Mouse (Mus musculus): ENCODE results near the gene Pkd1. TPM values are rescaled to one million over a fixed set of nuclear protein-coding genes. Genes with fewer than 3 reads are reported as not detected.
A peak's percentile ranks its signal among the peaks of the same experiment; 100 is the strongest.

The Pkd1 gene
- polyA plus RNA-seq, 1 experiment from 2014 or later = 20.1 TPM

DNA sequence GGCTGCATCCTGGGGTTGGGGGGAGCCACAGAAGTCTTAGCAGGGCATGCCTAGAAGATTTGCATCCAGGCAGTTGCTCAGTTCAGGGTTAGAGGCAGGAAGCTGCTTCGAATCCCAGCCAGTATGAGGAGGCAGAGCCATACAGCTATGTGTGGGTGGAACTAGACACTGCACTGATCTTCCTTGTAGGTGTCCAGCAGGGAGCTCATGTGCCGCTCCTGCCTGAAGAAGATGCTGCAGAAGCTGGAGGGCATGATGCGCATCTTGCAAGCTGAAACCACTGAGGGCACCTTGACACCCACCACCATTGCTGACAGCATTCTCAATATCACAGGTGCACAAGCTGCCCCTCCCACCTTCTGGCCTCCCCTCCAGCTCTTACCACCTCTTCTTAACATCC, 29.9 kb downstream of the Pkd1 start:
- H3K4me3 ChIP-seq = no peak overlapping the region
- H3K9ac ChIP-seq = no peak overlapping the region
- WGBS = 97% methylated on average over 3 of the region's 3 CpGs
- no peak for ATAC-seq (ENCODE audit: low FRiP score)
- no peaks in the 10 kb centered on the region for H3K27me3 ChIP-seq
- no peak overlapping the region for H3K4me2 ChIP-seq
- no peaks in the 10 kb centered on the region for H3K4me1 ChIP-seq (replicated peaks)
- no peak overlapping the region for H3K27ac ChIP-seq
- peaks cover 97% of the 10 kb centered on the region for H3K36me3 ChIP-seq
- no peaks in the 10 kb centered on the region for H3K9me3 ChIP-seq

DNA sequence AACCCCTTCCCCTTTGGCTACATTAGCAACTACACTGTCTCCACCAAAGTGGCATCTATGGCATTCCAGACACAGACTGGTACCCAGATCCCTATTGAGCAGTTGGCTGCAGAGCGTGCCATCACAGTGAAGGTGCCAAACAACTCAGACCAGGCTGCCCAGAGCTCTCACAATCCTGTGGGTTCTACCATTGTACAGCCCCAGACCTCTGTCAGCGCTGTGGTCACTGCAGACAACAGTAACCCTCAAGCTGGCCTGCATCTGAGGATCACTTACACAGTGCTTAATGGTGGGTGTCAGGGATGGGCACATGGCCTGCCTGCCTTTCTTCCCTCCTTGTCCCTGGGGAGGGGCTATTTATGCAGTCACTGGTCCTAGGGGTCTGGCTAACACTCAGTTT, 30.7 kb downstream of the Pkd1 start:
- ATAC-seq (ENCODE audit: low FRiP score) = no peak
- no peak overlapping the region for H3K4me2 ChIP-seq
- no peaks in the 10 kb centered on the region for H3K4me1 ChIP-seq (replicated peaks)
- H3K36me3 ChIP-seq = peaks cover 96% of the 10 kb centered on the region
- WGBS = 98% methylated on average over 2 of the region's 2 CpGs
- no peak overlapping the region for H3K27ac ChIP-seq
- H3K9ac ChIP-seq = no peak overlapping the region
- no peak overlapping the region for H3K4me3 ChIP-seq
- H3K9me3 ChIP-seq = no peaks in the 10 kb centered on the region
- no peaks in the 10 kb centered on the region for H3K27me3 ChIP-seq

- Histone ChIP-seq H3K4me3 (no peak overlapping the region), H3K36me3 (peaks cover 91% of the 10 kb centered on the region), H3K4me2 (no peak overlapping the region), H3K27ac (no peak overlapping the region), H3K9ac (no peak overlapping the region), H3K9me3 (no peaks in the 10 kb centered on the region), H3K27me3 (no peaks in the 10 kb centered on the region), H3K4me1 (replicated peaks) (no peaks in the 10 kb centered on the region)
- 67% methylated on average over 5 of the region's 5 CpGs for WGBS
- no peak for ATAC-seq (ENCODE audit: low FRiP score)
These were observed 34.2 kb downstream of the Pkd1 start for GRCm38 (mm10) chr17:24583599-24584460.

DNA sequence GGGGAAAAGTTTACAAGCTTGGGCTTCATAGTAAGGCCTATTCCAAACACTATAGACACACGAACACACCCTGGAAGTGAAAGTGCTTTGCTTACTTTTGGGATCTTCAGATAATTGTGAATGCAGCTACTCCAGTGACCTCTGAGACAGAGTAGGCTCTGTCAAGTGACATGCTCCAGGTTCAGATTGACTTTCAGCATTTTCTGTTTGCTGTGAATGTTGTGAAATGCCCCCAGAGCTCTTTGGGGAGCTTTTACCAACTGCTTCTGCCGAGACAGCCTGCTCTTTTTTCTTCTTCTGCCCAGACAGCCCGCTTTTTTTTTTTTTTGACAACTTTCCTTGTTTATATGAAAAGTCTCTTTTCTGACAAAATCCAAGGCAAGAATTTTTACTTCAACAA, 34.9 kb downstream of the Pkd1 start:
- H3K9me3 ChIP-seq = no peaks in the 10 kb centered on the region
- no peaks in the 10 kb centered on the region for H3K27me3 ChIP-seq
- WGBS = 91% methylated on average over 3 of the region's 3 CpGs
- peaks cover 89% of the 10 kb centered on the region for H3K36me3 ChIP-seq
- H3K9ac ChIP-seq = no peak overlapping the region
- no peak overlapping the region for H3K27ac ChIP-seq
- no peak overlapping the region for H3K4me2 ChIP-seq
- no peak for ATAC-seq (ENCODE audit: low FRiP score)
- H3K4me1 ChIP-seq (replicated peaks) = no peaks in the 10 kb centered on the region
- no peak overlapping the region for H3K4me3 ChIP-seq

DNA sequence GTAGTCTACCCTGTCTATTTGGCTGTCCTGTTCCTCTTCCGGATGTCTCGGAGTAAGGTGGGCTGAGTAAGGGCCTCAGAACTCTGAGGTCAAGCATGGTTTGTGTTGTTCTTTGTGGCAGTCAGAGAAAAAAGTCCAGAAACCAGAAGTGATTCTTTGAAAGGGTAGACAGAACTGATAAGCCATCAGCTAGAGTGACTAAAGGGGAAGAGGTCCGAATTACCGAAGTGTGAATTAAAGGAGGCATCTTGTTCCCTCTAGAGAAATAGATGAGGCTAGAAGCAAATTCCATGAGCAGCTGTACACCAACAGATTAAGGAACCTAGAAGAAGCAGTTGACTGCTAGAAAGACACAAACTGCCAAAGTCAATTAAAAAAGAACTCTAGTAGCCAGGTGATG, 36.9 kb downstream of the Pkd1 start:
- H3K9me3 ChIP-seq = no peaks in the 10 kb centered on the region
- no peak for ATAC-seq (ENCODE audit: low FRiP score)
- H3K27me3 ChIP-seq = no peaks in the 10 kb centered on the region
- H3K4me1 ChIP-seq (replicated peaks) = no peaks in the 10 kb centered on the region
- H3K9ac ChIP-seq = no peak overlapping the region
- no peak overlapping the region for H3K27ac ChIP-seq
- no peak overlapping the region for H3K4me3 ChIP-seq
- WGBS = 95% methylated on average over 4 of the region's 4 CpGs
- no peak overlapping the region for H3K4me2 ChIP-seq
- peaks cover 87% of the 10 kb centered on the region for H3K36me3 ChIP-seq

GRCm38 (mm10) chr17:24590943-24591342, 41.3 kb downstream of the Pkd1 start:
- Histone ChIP-seq H3K9me3 (no peaks in the 10 kb centered on the region), H3K27ac (no peak overlapping the region), H3K9ac (no peak overlapping the region), H3K4me1 (replicated peaks) (no peaks in the 10 kb centered on the region), H3K27me3 (no peaks in the 10 kb centered on the region), H3K4me3 (no peak overlapping the region), H3K36me3 (peaks cover 92% of the 10 kb centered on the region), H3K4me2 (no peak overlapping the region)
- WGBS = 90% methylated on average over 3 of the region's 3 CpGs
- ATAC-seq (ENCODE audit: low FRiP score) = no peak

DNA sequence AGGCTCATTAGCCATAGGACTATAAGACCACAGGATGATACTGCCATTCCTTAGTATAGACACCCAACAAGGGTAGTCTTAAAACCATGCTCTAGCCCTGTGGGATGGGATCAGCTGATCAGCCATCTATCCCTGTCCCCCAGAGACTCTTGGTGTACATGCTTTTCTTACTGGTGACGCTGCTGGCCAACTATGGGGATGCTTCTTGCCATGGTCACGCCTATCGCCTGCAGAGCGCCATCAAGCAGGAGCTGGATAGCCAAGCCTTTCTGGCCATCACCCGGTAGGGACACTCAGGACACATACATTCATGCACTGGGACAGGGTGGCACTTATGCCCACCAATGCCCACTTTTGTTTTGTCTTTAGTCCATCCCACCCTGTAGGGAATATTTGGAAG, 42.1 kb downstream of the Pkd1 start:
- Histone ChIP-seq H3K4me2 (no peak overlapping the region), H3K9me3 (no peaks in the 10 kb centered on the region), H3K27ac (no peak overlapping the region), H3K4me3 (no peak overlapping the region), H3K9ac (no peak overlapping the region), H3K36me3 (peaks cover 92% of the 10 kb centered on the region), H3K27me3 (no peaks in the 10 kb centered on the region), H3K4me1 (replicated peaks) (no peaks in the 10 kb centered on the region)
- no peak for ATAC-seq (ENCODE audit: low FRiP score)
- WGBS = 97% methylated on average over 5 of the region's 5 CpGs

DNA sequence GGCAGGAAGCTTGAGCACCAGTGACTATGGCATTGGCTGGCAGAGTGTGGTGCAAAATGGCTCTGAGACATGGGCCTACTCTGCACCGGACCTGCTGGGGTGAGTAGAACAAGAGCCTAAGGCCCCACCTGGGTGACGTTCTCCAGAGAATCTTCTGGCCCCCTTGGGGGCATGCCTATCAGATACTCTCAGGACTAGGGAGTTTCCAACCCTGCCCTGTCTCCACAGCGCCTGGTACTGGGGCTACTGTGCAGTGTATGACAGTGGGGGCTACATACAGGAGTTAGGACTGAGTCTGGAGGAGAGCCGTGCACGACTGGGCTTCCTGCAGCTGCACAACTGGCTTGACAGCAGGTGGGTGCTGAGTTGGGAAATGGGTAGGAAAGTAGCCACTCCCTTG, 43.6 kb downstream of the Pkd1 start:
- Histone ChIP-seq H3K4me2 (no peak overlapping the region), H3K27me3 (no peaks in the 10 kb centered on the region), H3K4me3 (no peak overlapping the region), H3K9ac (no peak overlapping the region), H3K9me3 (no peaks in the 10 kb centered on the region), H3K36me3 (peaks cover 93% of the 10 kb centered on the region), H3K27ac (no peak overlapping the region), H3K4me1 (replicated peaks) (no peaks in the 10 kb centered on the region)
- 0 out of 2 replicates have a peak, but pooled peaks have one; percentile 39 for ATAC-seq (ENCODE audit: low FRiP score)
- 85% methylated on average over 5 of the region's 5 CpGs for WGBS

- Histone ChIP-seq H3K4me3 (no peak overlapping the region), H3K4me1 (replicated peaks) (no peaks in the 10 kb centered on the region), H3K27ac (peak overlapping the region; percentile 18; the same call in 1 of the 2 replicates), H3K9ac (no peak overlapping the region), H3K4me2 (no peak overlapping the region), H3K9me3 (no peaks in the 10 kb centered on the region), H3K36me3 (peaks cover 98% of the 10 kb centered on the region), H3K27me3 (no peaks in the 10 kb centered on the region)
- no peak for ATAC-seq (ENCODE audit: low FRiP score)
- WGBS = 92% methylated on average over 26 of the region's 26 CpGs
These were observed 44.6 kb downstream of the Pkd1 start for GRCm38 (mm10) chr17:24593992-24594890.

DNA sequence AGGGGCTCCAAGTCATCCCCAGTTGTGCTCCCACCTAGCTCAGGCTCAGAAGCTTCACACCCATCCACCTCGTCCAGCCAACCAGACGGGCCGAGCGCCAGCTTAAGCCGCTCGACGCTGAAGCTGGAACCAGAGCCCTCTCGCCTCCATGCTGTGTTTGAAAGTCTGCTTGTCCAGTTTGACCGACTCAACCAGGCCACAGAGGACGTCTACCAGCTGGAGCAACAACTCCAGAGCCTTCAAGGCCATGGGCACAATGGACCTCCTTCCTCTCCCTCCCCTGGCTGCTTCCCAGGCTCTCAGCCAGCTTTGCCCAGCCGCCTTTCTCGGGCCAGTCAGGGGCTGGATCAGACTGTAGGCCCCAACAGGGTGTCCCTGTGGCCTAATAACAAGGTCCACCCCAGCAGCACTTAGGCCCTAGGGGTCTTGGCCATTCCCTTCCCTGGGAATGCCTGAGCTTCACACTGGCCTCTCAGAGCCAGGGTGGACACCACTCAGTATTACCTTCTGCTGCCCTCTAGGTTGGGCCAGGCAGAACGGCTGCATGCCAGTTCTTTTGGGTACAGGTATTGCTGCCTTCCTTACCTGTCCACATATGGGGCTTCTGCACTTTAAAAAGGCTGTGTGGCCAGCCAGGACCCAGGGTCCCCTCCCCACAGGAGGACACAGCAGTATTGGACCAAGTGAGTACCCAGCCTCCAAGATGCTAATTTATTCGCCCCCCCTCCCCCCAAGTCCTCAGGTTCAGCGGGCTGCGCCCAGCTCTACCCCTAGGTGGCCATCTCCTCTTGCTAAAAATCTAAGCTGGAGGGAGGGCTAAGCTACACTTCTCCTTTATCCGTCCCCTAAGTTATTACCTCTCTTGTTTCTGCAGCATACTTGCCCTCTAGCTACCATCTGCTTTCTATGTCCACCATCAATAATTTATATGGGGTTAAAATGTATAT, 45.8 kb downstream of the Pkd1 start:
- H3K4me1 ChIP-seq (replicated peaks) = no peaks in the 10 kb centered on the region
- H3K9me3 ChIP-seq = no peaks in the 10 kb centered on the region
- WGBS = 81% methylated on average over 17 of the region's 17 CpGs
- no peak for ATAC-seq (ENCODE audit: low FRiP score)
- H3K4me3 ChIP-seq = no peak overlapping the region
- H3K4me2 ChIP-seq = no peak overlapping the region
- no peak overlapping the region for H3K27ac ChIP-seq
- H3K9ac ChIP-seq = peak overlapping the region; percentile 29; the same call in 1 of the 2 replicates
- no peaks in the 10 kb centered on the region for H3K27me3 ChIP-seq
- peaks cover 100% of the 10 kb centered on the region for H3K36me3 ChIP-seq

GRCm38 (mm10) chr17:24596073-24596466, 46.4 kb downstream of the Pkd1 start:
- H3K27me3 ChIP-seq = no peaks in the 10 kb centered on the region
- H3K9ac ChIP-seq = peak overlapping the region; percentile 29; the same call in 1 of the 2 replicates
- no peak for ATAC-seq (ENCODE audit: low FRiP score)
- no peak overlapping the region for H3K4me2 ChIP-seq
- no peaks in the 10 kb centered on the region for H3K4me1 ChIP-seq (replicated peaks)
- H3K4me3 ChIP-seq = no peak overlapping the region
- peaks cover 100% of the 10 kb centered on the region for H3K36me3 ChIP-seq
- no peaks in the 10 kb centered on the region for H3K9me3 ChIP-seq
- H3K27ac ChIP-seq = no peak overlapping the region
- 80% methylated on average over 5 of the region's 5 CpGs for WGBS

Measured in hindbrain, embryonic 13.5 days (tissue).